In genomic region chr19:59193986-59194820, GRCm38 (mm10) we compare ENCODE assay signal across 9 mouse cellular contexts. TPM values are rescaled to one million over a fixed set of nuclear protein-coding genes. Genes with fewer than 3 reads are reported as not detected.
A peak's percentile ranks its signal among the peaks of the same experiment; 100 is the strongest.
DNase-seq lines count a peak whose midpoint lies in the region; ATAC-seq and TF ChIP-seq lines count a peak whose summit lies in the region.
"Had no signal": no experiment of that assay in that cellular context is flagged by ENCODE, and none has a peak within 500 bp of the region (broad histone marks: within the 10 kb centered on the region; RNA-seq: fewer than 3 reads in every experiment).

No protein-coding gene starts in this region.

- H3K9me3 ChIP-seq in megakaryocyte, embryonic 14.5 days: peaks cover 9% of the 10 kb centered on the region
- H3K9me3 ChIP-seq in embryonic facial prominence, embryonic 15.5 days (replicated peaks): no peaks in the 10 kb centered on the region
- H3K9me3 ChIP-seq in intestine, postnatal 0 days (ENCODE audit: control insufficient read depth): no peaks in the 10 kb centered on the region

- peak; percentile 47 for DNase-seq in retina, embryonic 14.5 days (ENCODE audit: low spot score)
- DNase-seq in gastrocnemius, postnatal 25 days: no peak
- no peak for DNase-seq in frontal cortex, postnatal 10 days (ENCODE audit: low spot score in 2 of 2)

- peaks cover 16% of the 10 kb centered on the region for H3K4me1 ChIP-seq in megakaryocyte, embryonic 14.5 days
- peaks cover 8% of the 10 kb centered on the region for H3K4me1 ChIP-seq in embryonic facial prominence, embryonic 15.5 days
- H3K4me1 ChIP-seq in intestine, postnatal 0 days (replicated peaks; ENCODE audit: control insufficient read depth, insufficient read depth, low read length): no peaks in the 10 kb centered on the region

- H3K27me3 ChIP-seq in megakaryocyte, embryonic 14.5 days (replicated peaks): peaks cover 83% of the 10 kb centered on the region
- peaks cover 83% of the 10 kb centered on the region for H3K27me3 ChIP-seq in embryonic facial prominence, embryonic 15.5 days
- H3K27me3 ChIP-seq in intestine, postnatal 0 days (replicated peaks; ENCODE audit: control insufficient read depth, insufficient read depth, low read length): peaks cover 76% of the 10 kb centered on the region

- peak overlapping the region; percentile 44 for H3K4me2 ChIP-seq in embryonic facial prominence, embryonic 15.5 days (replicated peaks)
- peak overlapping the region; percentile 51 for H3K4me2 ChIP-seq in intestine, postnatal 0 days (replicated peaks; ENCODE audit: low read depth)

- no peak for TF ChIP-seq CTCF in intestine, postnatal 0 days (IDR thresholded peaks at IDR 0.05; ENCODE audit: low read depth)

- peak overlapping the region; percentile 86 for H3K4me3 ChIP-seq in megakaryocyte, embryonic 14.5 days (replicated peaks)
- peak overlapping the region; percentile 31 for H3K4me3 ChIP-seq in embryonic facial prominence, embryonic 15.5 days (replicated peaks)
- peak overlapping the region; percentile 36 for H3K4me3 ChIP-seq in intestine, postnatal 0 days (ENCODE audit: low read depth, low read length)

- H3K9ac ChIP-seq in embryonic facial prominence, embryonic 15.5 days: no peak overlapping the region
- H3K9ac ChIP-seq in intestine, postnatal 0 days (ENCODE audit: low read depth, low read length): no peak overlapping the region

- no peak for ATAC-seq in megakaryocyte, adult 5-6 weeks (ENCODE audit: poor library complexity, severe bottlenecking)
- ATAC-seq in embryonic facial prominence, embryonic 15.5 days (ENCODE audit: insufficient number of reproducible peaks, low FRiP score, low TSS enrichment, low read depth): no peak
- no peak for ATAC-seq in intestine, postnatal 0 days
- no peak for ATAC-seq in erythroid progenitor cell, adult 5-6 weeks (replicated peaks; ENCODE audit: low FRiP score, poor library complexity, severe bottlenecking)

- no peak overlapping the region for H3K27ac ChIP-seq in embryonic facial prominence, embryonic 15.5 days (replicated peaks)
- no peak overlapping the region for H3K27ac ChIP-seq in intestine, postnatal 0 days (ENCODE audit: low read depth, low read length)

- WGBS in embryonic facial prominence, embryonic 15.5 days: 1% methylated on average over 50 of the region's 50 CpGs
- under 1% methylated on average over 50 of the region's 50 CpGs for WGBS in intestine, postnatal 0 days

- no peaks in the 10 kb centered on the region for H3K36me3 ChIP-seq in megakaryocyte, embryonic 14.5 days (replicated peaks; ENCODE audit: low read length)
- H3K36me3 ChIP-seq in embryonic facial prominence, embryonic 15.5 days: no peaks in the 10 kb centered on the region
- no peaks in the 10 kb centered on the region for H3K36me3 ChIP-seq in intestine, postnatal 0 days (ENCODE audit: control insufficient read depth, insufficient read depth)

RNA-seq across cellular contexts. Expression of gene Vax1, which starts 24.3 kb away (rescaled TPM):
- not detected in 2 replicates for polyA plus RNA-seq in megakaryocyte, embryonic 14.5 days (2012; ENCODE audit: insufficient read depth, low replicate concordance)
- total RNA-seq in megakaryocyte, adult 5-6 weeks (2015): not detected in 2 replicates
- total RNA-seq in megakaryocyte, adult 5-6 weeks (2017): not detected in 2 replicates
- polyA plus RNA-seq in embryonic facial prominence, embryonic 15.5 days (2015; fragmentation: Nextera tagmentation; extraction: Ambion mirVana): 0.27 and 0.43 TPM in 2 replicates
- not detected in 2 replicates for polyA plus RNA-seq in intestine, postnatal 0 days (2015; fragmentation: Nextera tagmentation; extraction: Ambion mirVana)
- total RNA-seq in erythroid progenitor cell, adult 5-6 weeks (2015; ENCODE audit: low replicate concordance): not detected in 2 replicates
- total RNA-seq in erythroid progenitor cell, adult 5-6 weeks (2017; ENCODE audit: low replicate concordance): not detected in 2 replicates
- not detected for total RNA-seq in gastrocnemius, postnatal 25 days (2021)
- polyA plus RNA-seq: neural tube, embryonic 14.5 days had no signal

RNA-seq across cellular contexts. Expression of gene Kcnk18, which starts 24.8 kb away (rescaled TPM):
- polyA plus RNA-seq in megakaryocyte, embryonic 14.5 days (2012; ENCODE audit: insufficient read depth, low replicate concordance): not detected in 2 replicates
- total RNA-seq in megakaryocyte, adult 5-6 weeks (2015): not detected in 2 replicates
- not detected in 2 replicates for total RNA-seq in megakaryocyte, adult 5-6 weeks (2017)
- polyA plus RNA-seq in embryonic facial prominence, embryonic 15.5 days (2015; fragmentation: Nextera tagmentation; extraction: Ambion mirVana): not detected in 2 replicates
- polyA plus RNA-seq in intestine, postnatal 0 days (2015; fragmentation: Nextera tagmentation; extraction: Ambion mirVana): not detected in 2 replicates
- not detected in 2 replicates for total RNA-seq in erythroid progenitor cell, adult 5-6 weeks (2015; ENCODE audit: low replicate concordance)
- total RNA-seq in erythroid progenitor cell, adult 5-6 weeks (2017; ENCODE audit: low replicate concordance): not detected in 2 replicates
- not detected for total RNA-seq in gastrocnemius, postnatal 25 days (2021)
- polyA plus RNA-seq: neural tube, embryonic 14.5 days had no signal

Comparison
In these comparisons a context has a peak if more than half of its experiments do, and no peak if none do; other contexts are left out.
1. H3K4me3 ChIP-seq: peak in every context shown above with its lines; median percentile 86 in megakaryocyte, embryonic 14.5 days; 36 in intestine, postnatal 0 days; 31 in embryonic facial prominence, embryonic 15.5 days.